Mouse (Mus musculus) stomach, embryonic 14.5 days (tissue): ENCODE measurements around the gene Gstt1. TPM values are rescaled to one million over a fixed set of nuclear protein-coding genes. Genes with fewer than 3 reads are reported as not detected.

Source experiments
- ATAC-seq: fragments of 200-750 bp; cut with Nextera tagmentation; 2 replicates; pipeline ENCODE4 v1.8.0; 2017; ENCODE audit warnings: low read depth, moderate TSS enrichment; ENCODE audit not compliant: insufficient number of reproducible peaks, insufficient read depth, low FRiP score
- H3K27ac ChIP-seq: fragments of 300-500 bp; sonication (generic); 2 replicates; pipeline ENCODE4 v1.5.1; 2014; ENCODE audit warnings: mild to moderate bottlenecking, low read length, moderate library complexity, mixed read lengths
- H3K27me3 ChIP-seq: fragments of 300-500 bp; sonication (generic); 2 replicates; pipeline ENCODE4 v1.6.1; 2014; ENCODE audit warnings: low read length, control low read depth, mixed read lengths; ENCODE audit not compliant: control insufficient read depth, insufficient read depth
- H3K36me3 ChIP-seq: fragments of 300-500 bp; sonication (generic); 2 replicates; pipeline ENCODE4 v1.6.1; 2014; ENCODE audit warnings: mild to moderate bottlenecking, control low read depth, low read length, moderate library complexity, mixed read lengths; ENCODE audit not compliant: control insufficient read depth, insufficient read depth
- H3K4me1 ChIP-seq: fragments of 300-500 bp; sonication (generic); 2 replicates; pipeline ENCODE4 v1.6.1; 2014; ENCODE audit warnings: low read length, control low read depth, mixed read lengths; ENCODE audit not compliant: control insufficient read depth, insufficient read depth
- H3K4me2 ChIP-seq: fragments of 300-500 bp; sonication (generic); replicated peaks from 2 replicates; pipeline ENCODE4 v1.6.1; 2014; ENCODE audit warnings: low read depth, low read length, control low read depth
- H3K4me3 ChIP-seq: fragments of 300-500 bp; sonication (generic); 2 replicates; pipeline ENCODE4 v1.5.1; 2014; ENCODE audit warnings: low read depth, low read length, control low read depth
- H3K9ac ChIP-seq: fragments of 300-500 bp; sonication (generic); replicated peaks from 2 replicates; pipeline ENCODE4 v1.6.1; 2014; ENCODE audit warnings: low read depth, mild to moderate bottlenecking, control low read depth, low read length, moderate library complexity, mixed read lengths
- H3K9me3 ChIP-seq: fragments of 300-500 bp; sonication (generic); 2 replicates; pipeline ENCODE4 v1.6.1; 2016; ENCODE audit warnings: low read depth, low read length, control low read depth; ENCODE audit not compliant: control insufficient read depth
- WGBS: fragments of 180-500 bp; shearing (Covaris S2); extraction: QIAGEN DNeasy Blood & Tissue Kit; methylation state at CpG from one replicate; pipeline ENCODE4 v1.1.7; 2014; 5-methylcytosine and 5-hydroxymethylcytosine counted together
- polyA plus RNA-seq: library from polyadenylated mRNA; unstranded; fragments of >200 nt; fragmentation: Nextera tagmentation; extraction: Ambion mirVana; gene quantifications from 2 replicates; pipeline ENCODE4 v1.2.1, GENCODE M21; 2014

Gene Gstt1
- polyA plus RNA-seq, 1 experiment from 2014 or later = 12.6 TPM

GRCm38 (mm10) chr10:75794880-75795279 lies 3.5 kb downstream of the Gstt1 start:
- no peak overlapping the region for H3K4me2 ChIP-seq
- no peak for ATAC-seq

GRCm38 (mm10) chr10:75790773-75791172 lies 7.6 kb downstream of the Gstt1 start:
- no peak overlapping the region for H3K27ac ChIP-seq
- H3K36me3 ChIP-seq = no peaks in the 10 kb centered on the region
- 0 out of 2 replicates have a peak, but pooled peaks cover 4% of the 10 kb centered on the region for H3K4me1 ChIP-seq
- 9% methylated on average over 7 of the region's 7 CpGs for WGBS
- H3K4me2 ChIP-seq = no peak overlapping the region
- no peak overlapping the region for H3K9ac ChIP-seq
- H3K27me3 ChIP-seq = no peaks in the 10 kb centered on the region
- H3K9me3 ChIP-seq = no peaks in the 10 kb centered on the region
- H3K4me3 ChIP-seq = no peak overlapping the region
- ATAC-seq = no peak

More at GRCm38 (mm10) chr10:75794880-75795279, 3.5 kb downstream of the Gstt1 start:
- H3K4me3 ChIP-seq = no peak overlapping the region
- no peak overlapping the region for H3K9ac ChIP-seq
- no peaks in the 10 kb centered on the region for H3K27me3 ChIP-seq
- H3K9me3 ChIP-seq = no peaks in the 10 kb centered on the region
- H3K36me3 ChIP-seq = no peaks in the 10 kb centered on the region
- H3K27ac ChIP-seq = no peak overlapping the region
- WGBS = 28% methylated on average over 3 of the region's 3 CpGs
- H3K4me1 ChIP-seq = peaks cover 7% of the 10 kb centered on the region; the same call in 1 of the 2 replicates

- H3K27me3 ChIP-seq = no peaks in the 10 kb centered on the region
- no peak overlapping the region for H3K27ac ChIP-seq
- peak; percentile 76; the same call in 1 of the 2 replicates for ATAC-seq
These were observed 8.5 kb downstream of the Gstt1 start for GRCm38 (mm10) chr10:75789841-75790240.

GRCm38 (mm10) chr10:75789081-75789735 lies 9.2 kb downstream of the Gstt1 start:
- WGBS = 75% methylated on average over 6 of the region's 6 CpGs
- Histone ChIP-seq H3K4me1 (0 out of 2 replicates have a peak, but pooled peaks cover 4% of the 10 kb centered on the region), H3K27me3 (no peaks in the 10 kb centered on the region), H3K4me3 (no peak overlapping the region), H3K9me3 (no peaks in the 10 kb centered on the region), H3K27ac (no peak overlapping the region), H3K4me2 (no peak overlapping the region), H3K9ac (no peak overlapping the region), H3K36me3 (no peaks in the 10 kb centered on the region)
- ATAC-seq = no peak

More at GRCm38 (mm10) chr10:75789841-75790240, 8.5 kb downstream of the Gstt1 start:
- Histone ChIP-seq H3K4me3 (no peak overlapping the region), H3K9me3 (no peaks in the 10 kb centered on the region), H3K4me2 (no peak overlapping the region), H3K9ac (no peak overlapping the region), H3K4me1 (0 out of 2 replicates have a peak, but pooled peaks cover 4% of the 10 kb centered on the region), H3K36me3 (no peaks in the 10 kb centered on the region)
- 71% methylated on average over 5 of the region's 5 CpGs for WGBS

GRCm38 (mm10) chr10:75788277-75788676 lies 10.1 kb downstream of the Gstt1 start:
- Histone ChIP-seq H3K4me3 (no peak overlapping the region), H3K27me3 (no peaks in the 10 kb centered on the region), H3K4me1 (0 out of 2 replicates have a peak, but pooled peaks cover 4% of the 10 kb centered on the region), H3K9ac (no peak overlapping the region), H3K9me3 (no peaks in the 10 kb centered on the region), H3K27ac (no peak overlapping the region), H3K4me2 (no peak overlapping the region), H3K36me3 (no peaks in the 10 kb centered on the region)
- no peak for ATAC-seq
- 94% methylated on average over 8 of the region's 8 CpGs for WGBS

- Histone ChIP-seq H3K4me1 (no peaks in the 10 kb centered on the region), H3K4me2 (no peak overlapping the region), H3K4me3 (no peak overlapping the region), H3K27me3 (no peaks in the 10 kb centered on the region), H3K36me3 (no peaks in the 10 kb centered on the region), H3K9me3 (no peaks in the 10 kb centered on the region), H3K9ac (no peak overlapping the region), H3K27ac (no peak overlapping the region)
- WGBS = 62% methylated on average over 1 of the region's 1 CpGs
- no peak for ATAC-seq
These were observed 12.9 kb downstream of the Gstt1 start for GRCm38 (mm10) chr10:75785442-75785841.

- H3K27me3 ChIP-seq = no peaks in the 10 kb centered on the region
- no peaks in the 10 kb centered on the region for H3K36me3 ChIP-seq
- peak; percentile 84 for ATAC-seq
- H3K4me2 ChIP-seq = peak within 1 kb of the TSS; percentile 86
- H3K4me1 ChIP-seq = peaks cover 4% of the 10 kb centered on the region; the same call in 1 of the 2 replicates
- peak within 1 kb of the TSS; percentile 62; the same call in 1 of the 2 replicates for H3K27ac ChIP-seq
- H3K9ac ChIP-seq = no peak within 1 kb of the TSS; the same call in 1 of the 2 replicates
- peak within 1 kb of the TSS; percentile 47 for H3K4me3 ChIP-seq
- no peaks in the 10 kb centered on the region for H3K9me3 ChIP-seq
- WGBS = under 1% methylated on average over 28 of the region's 28 CpGs
These were observed 17.4 kb downstream of the Gstt1 start, which contains the start of the genes Gm20441 and Gstt3 for GRCm38 (mm10) chr10:75780769-75781578. Gm20441 (minus strand) TSS chr10:75780954. Gstt3 (minus strand) TSS chr10:75781414.
